Mouse (Mus musculus) myocyte (in vitro differentiated cells): Measurements from ENCODE around the gene Thoc2.

Experiments
- MAX ChIP-seq: IDR thresholded peaks from one replicate; pipeline ENCODE4 v1.6.1; 2011; ENCODE audit warnings: low read depth, mild to moderate bottlenecking, control low read depth
- POLR2A ChIP-seq: IDR thresholded peaks from one replicate; pipeline ENCODE4 v1.6.1; 2011; ENCODE audit warnings: low read depth, mild to moderate bottlenecking, control low read depth, moderate library complexity; ENCODE audit not compliant: insufficient read length
- TCF3 ChIP-seq: IDR thresholded peaks from one replicate; pipeline ENCODE4 v1.6.1; 2011; ENCODE audit warnings: low read depth, control low read depth; ENCODE audit not compliant: insufficient read length
- USF1 ChIP-seq: IDR thresholded peaks from one replicate; pipeline ENCODE4 v1.6.1; 2011; ENCODE audit warnings: low read depth, mild to moderate bottlenecking, control low read depth, moderate library complexity

GRCm38 (mm10) chrX:41910471-41910870, 10.0 kb downstream of the Thoc2 start:
- TF ChIP-seq POLR2A, result no peak
- no peak for TF ChIP-seq MAX
- TF ChIP-seq USF1, result no peak
- TF ChIP-seq TCF3, result no peak
